In genomic region chr2:31130815-31131299, GRCm38 (mm10) we compare ENCODE assay signal across 7 mouse cellular contexts. TPM values are rescaled to one million over a fixed set of nuclear protein-coding genes. Genes with fewer than 3 reads are reported as not detected.
A peak's percentile ranks its signal among the peaks of the same experiment; 100 is the strongest.
DNase-seq lines count a peak whose midpoint lies in the region; ATAC-seq and TF ChIP-seq lines count a peak whose summit lies in the region.

No protein-coding gene starts in this region.

- H3K9ac ChIP-seq in heart, embryonic 15.5 days, result peak overlapping the region; percentile 5; the same call in 1 of the 2 replicates
- H3K9ac ChIP-seq in lung, embryonic 16.5 days (ENCODE audit: low read length), result no peak overlapping the region
- H3K9ac ChIP-seq in forebrain, embryonic 11.5 days (ENCODE audit: low read length), result no peak overlapping the region

- 30% methylated on average over 8 of the region's 8 CpGs for WGBS in spleen, adult 2 months
- WGBS in heart, embryonic 15.5 days, result 60% methylated on average over 8 of the region's 8 CpGs
- WGBS in lung, embryonic 16.5 days, result 51% methylated on average over 8 of the region's 8 CpGs
- 79% methylated on average over 8 of the region's 8 CpGs for WGBS in forebrain, embryonic 11.5 days

- H3K4me1 ChIP-seq in spleen, adult 2 months (ENCODE audit: control insufficient read depth, insufficient read depth, insufficient read length), result peaks cover 56% of the 10 kb centered on the region; the same call in 1 of the 2 replicates
- peaks cover 65% of the 10 kb centered on the region for H3K4me1 ChIP-seq in heart, embryonic 15.5 days (replicated peaks)
- peaks cover 30% of the 10 kb centered on the region for H3K4me1 ChIP-seq in lung, embryonic 16.5 days (replicated peaks; ENCODE audit: control insufficient read depth, insufficient read depth, low read length)
- no peaks in the 10 kb centered on the region for H3K4me1 ChIP-seq in forebrain, embryonic 11.5 days (replicated peaks; ENCODE audit: control insufficient read depth, insufficient read depth, low read length)

- no peak for TF ChIP-seq POLR2A in spleen, adult 2 months (IDR thresholded peaks at IDR 0.05; ENCODE audit: low read depth, low read length)

- no peak overlapping the region for H3K4me3 ChIP-seq in spleen, adult 2 months (ENCODE audit: extremely low read depth, insufficient read depth, insufficient read length)
- no peak overlapping the region for H3K4me3 ChIP-seq in heart, embryonic 15.5 days
- H3K4me3 ChIP-seq in lung, embryonic 16.5 days (ENCODE audit: low read length), result no peak overlapping the region
- no peak overlapping the region for H3K4me3 ChIP-seq in forebrain, embryonic 11.5 days (ENCODE audit: low read depth, low read length)

- peak overlapping the region; percentile 12; the same call in 1 of the 2 replicates for H3K4me2 ChIP-seq in heart, embryonic 15.5 days
- H3K4me2 ChIP-seq in lung, embryonic 16.5 days (ENCODE audit: low read depth, low read length), result no peak overlapping the region
- no peak overlapping the region for H3K4me2 ChIP-seq in forebrain, embryonic 11.5 days (ENCODE audit: low read depth, low read length, severe bottlenecking)

- ATAC-seq in heart, embryonic 15.5 days (replicated peaks; ENCODE audit: insufficient number of reproducible peaks, insufficient read depth, low FRiP score, low read depth), result 0 out of 2 replicates have a peak, but pooled peaks have one; percentile 8
- ATAC-seq in lung, embryonic 16.5 days (ENCODE audit: low read depth), result peak; percentile 42
- no peak for ATAC-seq in forebrain, embryonic 11.5 days (replicated peaks; ENCODE audit: low FRiP score)
- ATAC-seq in erythroblast, adult 5-6 weeks (replicated peaks; ENCODE audit: low FRiP score, poor library complexity, severe bottlenecking), result no peak

- no peaks in the 10 kb centered on the region for H3K36me3 ChIP-seq in spleen, adult 2 months (ENCODE audit: control insufficient read depth, insufficient read depth, low read length)
- no peaks in the 10 kb centered on the region for H3K36me3 ChIP-seq in heart, embryonic 15.5 days
- no peaks in the 10 kb centered on the region for H3K36me3 ChIP-seq in lung, embryonic 16.5 days (ENCODE audit: control insufficient read depth, insufficient read depth, low read length)
- H3K36me3 ChIP-seq in forebrain, embryonic 11.5 days (ENCODE audit: control insufficient read depth, insufficient read depth, low read length), result no peaks in the 10 kb centered on the region

- no peaks in the 10 kb centered on the region for H3K9me3 ChIP-seq in heart, embryonic 15.5 days (replicated peaks)
- H3K9me3 ChIP-seq in lung, embryonic 16.5 days (ENCODE audit: control insufficient read depth, low read length), result no peaks in the 10 kb centered on the region
- no peaks in the 10 kb centered on the region for H3K9me3 ChIP-seq in forebrain, embryonic 11.5 days (ENCODE audit: control insufficient read depth, low read length)

- peak in 1 of 2 experiments; percentile 53 for DNase-seq in spleen, adult 2 months (ENCODE audit: low read depth in 1 of 2, low spot score in 2 of 2)
- DNase-seq in spleen, postnatal 4 days (ENCODE audit: low spot score in 2 of 2), result no peak
- no peak for DNase-seq in Muller cell, postnatal 12 days (ENCODE audit: inconsistent ontology term)
- DNase-seq in forebrain, embryonic 11.5 days (ENCODE audit: low spot score), result no peak

- no peaks in the 10 kb centered on the region for H3K27me3 ChIP-seq in spleen, adult 2 months (ENCODE audit: control insufficient read depth, insufficient read depth, low read length)
- no peaks in the 10 kb centered on the region for H3K27me3 ChIP-seq in heart, embryonic 15.5 days
- no peaks in the 10 kb centered on the region for H3K27me3 ChIP-seq in lung, embryonic 16.5 days (ENCODE audit: control insufficient read depth, insufficient read depth, low read depth, low read length)
- H3K27me3 ChIP-seq in forebrain, embryonic 11.5 days (ENCODE audit: control insufficient read depth, insufficient read depth, low read length), result no peaks in the 10 kb centered on the region

- TF ChIP-seq CTCF in spleen, adult 2 months (IDR thresholded peaks at IDR 0.05; ENCODE audit: extremely low read depth, insufficient read depth, insufficient read length, insufficient replicate concordance), result peak; percentile 14; the same call in 1 of the 2 replicates

- peak overlapping the region; percentile 39 for H3K27ac ChIP-seq in spleen, adult 2 months (ENCODE audit: insufficient read depth, low read length)
- peak overlapping the region; percentile 64 for H3K27ac ChIP-seq in heart, embryonic 15.5 days
- H3K27ac ChIP-seq in lung, embryonic 16.5 days (ENCODE audit: low read length), result peak overlapping the region; percentile 26
- no peak overlapping the region for H3K27ac ChIP-seq in forebrain, embryonic 11.5 days (ENCODE audit: low read depth, low read length)

RNA-seq across cellular contexts. Expression of gene Fnbp1, which starts 11.0 kb away (rescaled TPM):
- polyA plus RNA-seq in spleen, adult 2 months (2012; rRNA removed), result 78.7 and 92.4 TPM in 2 replicates
- polyA plus RNA-seq in heart, embryonic 15.5 days (2015; fragmentation: Nextera tagmentation; extraction: Ambion mirVana), result 16.0 and 21.8 TPM in 2 replicates
- polyA plus RNA-seq in lung, embryonic 16.5 days (2015; fragmentation: Nextera tagmentation; extraction: Ambion mirVana), result 15.6 and 18.1 TPM in 2 replicates
- polyA plus RNA-seq in forebrain, embryonic 11.5 days (2014; fragmentation: Nextera tagmentation; extraction: Ambion mirVana), result 15.9 and 17.3 TPM in 2 replicates
- total RNA-seq in erythroblast, adult 5-6 weeks (2015; ENCODE audit: low replicate concordance), result 15.5 and 20.4 TPM in 2 replicates
- 2.9 and 6.1 TPM in 2 replicates for total RNA-seq in erythroblast, adult 5-6 weeks (2017; ENCODE audit: low replicate concordance)

RNA-seq across cellular contexts. Expression of gene Gpr107, which starts 21.3 kb away (rescaled TPM):
- 15.0 and 15.1 TPM in 2 replicates for polyA plus RNA-seq in spleen, adult 2 months (2012; rRNA removed)
- polyA plus RNA-seq in heart, embryonic 15.5 days (2015; fragmentation: Nextera tagmentation; extraction: Ambion mirVana), result 26.4 and 31.0 TPM in 2 replicates
- polyA plus RNA-seq in lung, embryonic 16.5 days (2015; fragmentation: Nextera tagmentation; extraction: Ambion mirVana), result 32.2 and 34.3 TPM in 2 replicates
- polyA plus RNA-seq in forebrain, embryonic 11.5 days (2014; fragmentation: Nextera tagmentation; extraction: Ambion mirVana), result 30.7 and 32.2 TPM in 2 replicates
- total RNA-seq in erythroblast, adult 5-6 weeks (2015; ENCODE audit: low replicate concordance), result 2.5 and 10.7 TPM in 2 replicates
- total RNA-seq in erythroblast, adult 5-6 weeks (2017; ENCODE audit: low replicate concordance), result 11.7 TPM in 2 replicates

Comparison
In these comparisons a context has a peak if more than half of its experiments do, and no peak if none do; other contexts are left out.
1. ATAC-seq: peak in heart, embryonic 15.5 days (single experiment) and lung, embryonic 16.5 days (single experiment); none in forebrain, embryonic 11.5 days (single experiment) and erythroblast, adult 5-6 weeks (single experiment).